Mouse (Mus musculus): ENCODE measurements around the gene Tef.
A peak's percentile ranks its signal among the peaks of the same experiment; 100 is the strongest.

Tef gene

DNA sequence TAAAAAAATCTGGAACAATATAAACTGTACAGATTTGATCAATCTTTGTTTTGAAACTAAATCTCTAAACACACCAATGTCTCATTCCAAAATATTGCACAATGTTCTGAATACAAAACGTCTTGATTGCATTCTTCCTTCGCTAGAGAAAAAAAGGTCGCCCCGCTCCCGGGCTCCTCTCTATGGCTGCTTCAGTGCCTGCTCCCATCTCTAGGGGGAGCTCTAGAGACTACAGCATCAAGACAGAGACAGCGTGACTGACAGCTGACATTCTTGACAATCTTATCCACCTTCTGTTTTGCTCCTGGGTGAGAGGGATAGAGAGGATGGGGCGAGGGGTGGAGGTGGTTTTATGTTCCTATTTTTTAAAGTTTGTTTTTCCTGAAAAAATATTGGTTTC lies 46.1 kb downstream of the Tef start:
- no peak for DNase-seq (ENCODE audit: low read depth, low spot score)

DNA sequence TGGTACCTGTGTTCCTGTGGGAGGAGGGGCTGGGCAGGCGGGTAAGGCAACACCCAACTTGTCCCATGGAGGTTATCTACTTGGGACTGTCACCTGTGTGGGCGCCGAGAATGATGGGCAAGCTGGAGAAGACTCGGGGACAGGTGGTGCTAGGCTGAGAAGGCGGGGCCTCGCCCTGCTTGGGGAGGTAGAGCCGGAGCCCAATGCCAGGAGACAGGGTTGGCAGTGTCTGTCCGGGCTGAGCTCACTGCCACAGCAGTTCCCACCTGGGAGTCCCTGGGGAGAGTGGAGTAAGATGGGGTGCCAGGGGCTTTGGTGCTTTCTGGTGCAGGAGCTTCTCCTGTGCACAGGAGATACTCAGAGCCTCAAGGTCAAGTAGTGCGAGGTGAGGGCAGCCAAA lies 46.9 kb downstream of the Tef start:
- DNase-seq (ENCODE audit: low read depth, low spot score): no peak

- DNase-seq (ENCODE audit: low read depth, low spot score): no peak
Measured at GRCm38 (mm10) chr15:81850718-81851117, 48.5 kb downstream of the Tef start.

DNA sequence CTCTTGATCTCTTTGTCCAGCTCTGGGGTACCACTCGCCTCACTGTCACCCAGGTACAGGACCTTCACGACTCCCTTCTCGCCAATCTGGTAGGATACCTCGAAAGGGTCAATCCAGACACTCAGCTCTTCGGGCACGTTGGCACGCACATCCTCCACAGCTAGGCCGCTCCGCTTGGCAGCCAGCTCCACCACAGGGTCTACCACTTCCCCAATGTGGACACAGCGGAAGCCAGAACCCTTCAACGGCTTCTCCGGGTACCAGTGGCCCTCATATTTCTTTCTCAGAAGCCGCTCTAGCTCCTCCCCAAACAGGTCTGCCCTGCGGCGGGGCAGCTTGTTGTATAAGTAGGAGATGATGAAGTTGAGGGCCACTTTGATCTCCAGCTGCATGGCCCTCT lies 49.2 kb downstream of the Tef start:
- no peak for DNase-seq (ENCODE audit: low read depth, low spot score)

GRCm38 (mm10) chr15:81852411-81853000 lies 50.3 kb downstream of the Tef start:
- DNase-seq (ENCODE audit: low read depth, low spot score): no peak

- no peak for DNase-seq (ENCODE audit: low read depth, low spot score)
Measured at GRCm38 (mm10) chr15:81853081-81853480, 50.9 kb downstream of the Tef start.

DNA sequence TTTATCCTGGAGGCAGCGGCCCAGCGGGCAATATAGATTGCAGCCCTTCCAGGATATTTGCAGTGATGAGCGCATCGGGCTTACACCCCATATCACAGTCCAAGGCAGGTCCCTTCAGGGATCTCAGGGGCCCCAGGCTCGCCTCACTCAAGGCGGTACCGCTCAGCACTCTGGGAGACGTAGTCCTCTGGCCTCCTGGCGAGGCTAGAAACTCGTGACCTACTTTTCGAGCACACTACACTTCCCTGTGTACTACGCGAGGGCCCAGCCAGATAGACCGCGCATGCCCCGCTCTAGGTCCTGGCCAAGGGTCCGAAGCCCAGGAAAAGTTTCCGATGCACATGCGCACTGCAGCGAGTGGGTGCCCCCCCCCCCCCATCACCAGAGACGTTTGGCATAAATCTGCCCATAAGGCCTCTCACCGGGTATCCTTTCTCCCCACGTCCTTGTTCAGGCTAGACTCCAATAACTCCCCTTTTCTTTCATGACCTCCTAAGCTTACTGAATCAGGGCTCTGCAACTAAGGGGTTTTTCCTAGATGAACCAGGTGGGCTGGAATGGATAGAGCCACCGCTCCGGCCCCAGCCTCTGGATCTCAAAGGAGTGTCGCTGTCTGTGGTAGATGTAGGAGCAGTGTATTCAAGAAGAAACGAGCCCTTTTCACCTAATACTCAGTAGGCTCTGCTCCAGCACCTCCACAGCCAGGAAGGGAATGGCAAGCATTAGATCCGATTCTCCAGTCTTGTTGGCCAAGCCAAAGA lies 54.0 kb downstream of the Tef start:
- peak; percentile 84 for DNase-seq (ENCODE audit: low read depth, low spot score)

GRCm38 (mm10) chr15:81856938-81857723 lies 54.9 kb downstream of the Tef start:
- no peak for DNase-seq (ENCODE audit: low read depth, low spot score)

- DNase-seq (ENCODE audit: low read depth, low spot score): no peak
Measured at GRCm38 (mm10) chr15:81857724-81858116, 55.5 kb downstream of the Tef start.

DNA sequence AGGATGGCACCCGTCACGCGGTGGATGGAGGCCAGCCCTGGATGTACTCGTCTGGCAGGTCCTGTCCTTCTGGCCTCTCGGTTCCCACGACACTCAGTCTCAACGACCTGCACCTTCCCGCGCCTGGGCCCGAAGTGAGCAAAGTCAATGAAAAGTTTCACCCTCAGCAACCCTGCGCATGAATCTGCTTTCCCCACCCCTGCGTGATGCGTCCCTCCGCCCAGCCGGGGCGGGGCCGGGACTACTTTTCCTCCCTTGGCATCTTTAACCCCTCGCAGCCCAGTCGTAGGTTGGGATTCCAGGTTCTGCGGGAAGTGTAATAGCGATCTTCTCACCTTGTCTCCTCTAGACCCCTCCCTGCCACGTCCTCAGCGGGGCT lies 55.9 kb downstream of the Tef start:
- DNase-seq (ENCODE audit: low read depth, low spot score): no peak

- DNase-seq (ENCODE audit: low read depth, low spot score): no peak
Measured at GRCm38 (mm10) chr15:81858517-81859329, 56.5 kb downstream of the Tef start, which contains the start of gene Tob2. Tob2 (minus strand) TSS chr15:81858796.

DNA sequence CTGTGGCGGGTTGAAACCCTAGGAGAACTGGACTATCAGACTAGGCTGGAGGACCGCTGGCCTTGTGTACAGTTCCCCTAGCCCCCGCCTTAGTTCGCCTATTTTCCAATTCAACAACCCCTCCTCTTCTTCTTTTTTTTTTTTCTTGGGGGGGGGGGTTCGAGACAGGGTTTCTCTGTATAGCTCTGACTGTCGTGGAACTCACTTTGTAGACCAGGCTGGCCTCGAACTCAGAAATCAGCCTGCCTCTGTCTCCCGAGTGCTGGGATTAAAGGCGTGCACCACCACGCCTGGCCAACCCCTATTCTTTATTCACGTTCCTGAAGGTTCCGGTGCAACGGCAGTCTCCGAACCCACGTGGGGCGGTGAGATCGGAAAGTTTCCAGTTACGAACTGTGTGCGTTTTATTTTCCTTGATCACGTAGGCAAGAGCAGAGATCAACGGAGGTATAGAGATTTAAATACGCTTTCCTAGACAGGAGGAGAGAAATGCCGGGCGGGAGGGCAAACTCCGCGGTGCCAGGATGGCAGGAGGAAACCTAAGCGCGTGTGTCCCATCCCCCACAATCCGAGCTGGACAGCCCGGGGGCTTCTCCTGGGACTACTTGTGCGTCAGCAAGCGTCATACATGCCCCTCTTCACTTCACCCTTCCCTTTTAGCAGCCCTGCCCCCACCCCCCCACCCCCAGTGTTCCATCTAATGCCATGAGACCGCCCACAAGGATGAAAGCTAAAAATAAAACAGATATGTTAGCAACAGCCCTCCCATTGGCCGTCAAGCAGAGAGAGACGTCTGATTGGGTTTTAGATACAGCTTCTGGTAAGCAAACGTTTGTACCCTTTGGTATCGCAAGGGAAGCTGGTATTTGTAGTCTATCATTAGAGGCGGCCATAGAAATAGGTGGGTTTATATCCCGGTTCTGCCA lies 57.4 kb downstream of the Tef start:
- DNase-seq (ENCODE audit: low read depth, low spot score): peak; percentile 97

DNA sequence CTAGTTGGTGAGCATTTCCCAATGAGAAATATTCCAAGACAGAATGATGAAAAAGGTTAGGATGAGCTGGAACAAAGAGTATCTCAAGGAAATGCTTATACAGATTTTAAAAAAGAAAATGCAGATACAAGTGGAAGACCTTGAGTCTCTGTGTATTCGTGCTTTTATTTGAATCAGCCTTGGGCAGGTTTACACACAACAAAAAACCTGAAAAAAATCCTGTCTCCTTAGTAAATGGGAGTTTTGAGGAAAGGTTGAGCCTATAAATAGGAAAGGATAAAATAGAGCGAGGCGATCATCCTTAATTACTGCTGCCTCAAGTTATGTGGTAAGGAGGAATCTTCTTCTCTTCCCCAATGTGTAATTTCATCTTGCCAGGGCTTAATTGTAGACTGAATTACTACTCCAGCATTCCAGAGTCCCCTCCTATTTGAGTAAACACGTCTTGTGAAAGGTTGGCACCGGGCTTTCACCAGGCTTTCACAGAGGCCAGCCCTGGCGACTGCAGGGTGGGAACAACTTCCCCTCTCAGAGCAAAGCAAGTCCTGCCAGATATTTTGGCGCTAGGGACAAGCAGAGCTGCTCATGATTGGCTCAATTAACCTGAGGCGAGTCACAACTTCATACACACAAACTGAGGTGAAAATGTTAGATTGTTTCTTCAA lies 58.4 kb downstream of the Tef start:
- no peak for DNase-seq (ENCODE audit: low read depth, low spot score)

- no peak for DNase-seq (ENCODE audit: low read depth, low spot score)
Measured at GRCm38 (mm10) chr15:81864238-81864637, 62.0 kb downstream of the Tef start.

DNA sequence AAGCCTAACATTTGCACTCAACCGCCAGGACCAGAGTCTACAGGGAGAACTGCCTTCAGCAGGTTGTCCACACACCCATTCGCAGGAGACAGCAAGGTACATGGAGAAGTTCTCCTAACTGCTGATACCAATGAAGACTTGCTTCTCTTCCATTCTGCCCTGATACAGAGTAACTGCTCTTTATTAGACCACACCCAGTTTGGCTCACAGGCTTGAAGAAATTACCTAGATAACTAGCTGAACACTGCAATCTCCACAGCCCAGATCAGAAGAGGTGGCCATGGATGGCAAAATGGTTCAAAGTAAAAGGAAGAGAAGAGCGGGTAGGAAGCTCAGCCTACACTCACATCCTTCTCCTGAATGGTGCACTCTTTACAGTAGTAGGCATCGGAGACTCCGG lies 67.8 kb downstream of the Tef start:
- no peak for DNase-seq (ENCODE audit: low read depth, low spot score)

DNA sequence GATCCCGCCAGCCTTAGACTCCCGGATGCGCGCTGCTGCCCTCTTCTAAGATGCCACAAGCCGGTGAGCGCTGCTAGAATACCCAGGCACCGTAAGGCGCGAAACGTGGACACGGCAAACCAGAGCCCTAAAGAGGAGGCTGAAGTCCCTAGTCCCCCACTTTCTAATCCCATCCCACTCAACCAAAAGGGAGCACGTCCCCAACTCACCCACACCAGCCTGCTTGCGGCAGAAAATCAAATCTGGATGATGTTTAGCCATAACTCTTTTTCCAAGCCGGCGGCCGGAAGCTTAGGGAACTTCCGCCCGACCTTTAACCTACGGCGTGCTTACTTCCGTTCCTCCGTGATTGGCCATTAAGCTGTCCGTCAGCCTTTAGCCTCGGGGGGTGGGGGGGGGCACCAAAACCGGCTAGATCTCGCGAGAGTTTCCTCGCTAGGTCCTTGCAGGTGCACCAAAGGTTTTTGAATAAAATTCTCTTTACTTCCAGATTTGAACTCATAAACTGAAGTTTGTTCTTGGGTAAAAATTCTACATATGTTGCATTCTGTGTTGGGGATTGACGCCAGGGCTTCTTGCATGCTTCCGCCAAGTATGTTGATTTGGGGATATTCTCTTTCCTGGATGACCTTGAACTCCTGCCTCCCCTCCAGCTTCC lies 69.5 kb downstream of the Tef start, which contains the start of gene Phf5a:
Phf5a (minus strand) TSS at position 308 of the 658 bp plus-strand sequence.
- peak; percentile 95 for DNase-seq (ENCODE audit: low read depth, low spot score)

- DNase-seq (ENCODE audit: low read depth, low spot score): peak; percentile 97
Measured at GRCm38 (mm10) chr15:81872262-81873136, 70.3 kb downstream of the Tef start, which contains the start of gene Aco2. Aco2 (plus strand) TSS chr15:81872309.

Measured in brain, embryonic 18.5 days (tissue).